Mouse (Mus musculus) kidney, embryonic 16.5 days (tissue): ENCODE results near the gene Sox15. TPM values are rescaled to one million over a fixed set of nuclear protein-coding genes. Genes with fewer than 3 reads are reported as not detected.
"Not testable (repeated sequence)": the region's sequence is repeated elsewhere in the genome, so short reads cannot be mapped to it uniquely, and the experiment has no call there.

Experiments used
- ATAC-seq: fragments of 200-750 bp; cut with Nextera tagmentation; 2 replicates; pipeline ENCODE4 v1.8.0; 2017; ENCODE audit warnings: moderate TSS enrichment; ENCODE audit not compliant: low FRiP score, low TSS enrichment
- H3K27ac ChIP-seq: fragments of 300-500 bp; sonication (generic); 2 replicates; pipeline ENCODE4 v1.5.1; 2014; ENCODE audit warnings: low read length
- H3K27me3 ChIP-seq: fragments of 300-500 bp; sonication (generic); 2 replicates; pipeline ENCODE4 v1.6.1; 2014; ENCODE audit warnings: low read length, control low read depth, mixed read lengths; ENCODE audit not compliant: insufficient read depth
- H3K36me3 ChIP-seq: fragments of 300-500 bp; sonication (generic); 2 replicates; pipeline ENCODE4 v1.6.1; 2014; ENCODE audit warnings: low read length, control low read depth, mixed read lengths; ENCODE audit not compliant: insufficient read depth
- H3K4me1 ChIP-seq: fragments of 300-500 bp; sonication (generic); 2 replicates; pipeline ENCODE4 v1.6.1; 2014; ENCODE audit warnings: low read length, control low read depth, mixed read lengths; ENCODE audit not compliant: insufficient read depth
- H3K4me2 ChIP-seq: fragments of 300-500 bp; sonication (generic); replicated peaks from 2 replicates; pipeline ENCODE4 v1.6.1; 2014; ENCODE audit warnings: low read depth, low read length
- H3K4me3 ChIP-seq: fragments of 300-500 bp; sonication (generic); 2 replicates; pipeline ENCODE4 v1.5.1; 2014; ENCODE audit warnings: mild to moderate bottlenecking, low read length
- H3K9ac ChIP-seq: fragments of 300-500 bp; sonication (generic); replicated peaks from 2 replicates; pipeline ENCODE4 v1.6.1; 2014; ENCODE audit warnings: low read length
- H3K9me3 ChIP-seq: fragments of 300-500 bp; sonication (generic); 2 replicates; pipeline ENCODE4 v1.6.1; 2016; ENCODE audit warnings: low read length, control low read depth
- WGBS: fragments of 180-500 bp; shearing (Covaris S2); extraction: QIAGEN DNeasy Blood & Tissue Kit; methylation state at CpG from one replicate; pipeline ENCODE4 v1.1.7; 2014; 5-methylcytosine and 5-hydroxymethylcytosine counted together
- polyA plus RNA-seq: library from polyadenylated mRNA; unstranded; fragments of >200 nt; fragmentation: Nextera tagmentation; extraction: Ambion mirVana; gene quantifications from 2 replicates; pipeline ENCODE4 v1.2.1, GENCODE M21; 2015

Gene Sox15
- polyA plus RNA-seq, 1 experiment from 2014 or later, result 0.19 TPM

- no peak overlapping the region for H3K27ac ChIP-seq
- no peaks in the 10 kb centered on the region for H3K36me3 ChIP-seq
- H3K4me1 ChIP-seq, result peaks cover 7% of the 10 kb centered on the region; the same call in 1 of the 2 replicates
- no peaks in the 10 kb centered on the region for H3K27me3 ChIP-seq
- H3K9me3 ChIP-seq, result no peaks in the 10 kb centered on the region
- H3K4me3 ChIP-seq, result no peak overlapping the region
- H3K4me2 ChIP-seq, result no peak overlapping the region
- WGBS, result 29% methylated on average over 10 of the region's 10 CpGs
- H3K9ac ChIP-seq, result no peak overlapping the region
- no peak for ATAC-seq
Observed at GRCm38 (mm10) chr11:69616781-69617180, 38.3 kb upstream of the Sox15 start.

GRCm38 (mm10) chr11:69617805-69618204, 37.3 kb upstream of the Sox15 start, which contains the start of gene Shbg:
Gene Shbg (minus strand): TSS chr11:69617905.
- Histone ChIP-seq H3K9me3 (no peaks in the 10 kb centered on the region), H3K9ac (no peak within 1 kb of the TSS), H3K4me2 (no peak within 1 kb of the TSS), H3K27ac (no peak within 1 kb of the TSS), H3K36me3 (no peaks in the 10 kb centered on the region), H3K27me3 (no peaks in the 10 kb centered on the region), H3K4me3 (no peak within 1 kb of the TSS), H3K4me1 (peaks cover 12% of the 10 kb centered on the region; the same call in 1 of the 2 replicates)
- 59% methylated on average over 5 of the region's 5 CpGs for WGBS
- ATAC-seq, result no peak

GRCm38 (mm10) chr11:69620394-69621081, 34.6 kb upstream of the Sox15 start:
- no peak for ATAC-seq
- 78% methylated on average over 7 of the region's 7 CpGs for WGBS
- no peak overlapping the region for H3K4me3 ChIP-seq

GRCm38 (mm10) chr11:69621571-69622268, 33.4 kb upstream of the Sox15 start, which contains the start of gene Sat2:
Gene Sat2 (plus strand): TSS chr11:69622024.
- H3K4me1 ChIP-seq, result peaks cover 9% of the 10 kb centered on the region; the same call in 1 of the 2 replicates
- WGBS, result under 1% methylated on average over 20 of the region's 20 CpGs

More at GRCm38 (mm10) chr11:69620394-69621081, 34.6 kb upstream of the Sox15 start:
- H3K27ac ChIP-seq, result no peak overlapping the region
- H3K27me3 ChIP-seq, result no peaks in the 10 kb centered on the region
- no peaks in the 10 kb centered on the region for H3K9me3 ChIP-seq
- no peak overlapping the region for H3K4me2 ChIP-seq
- H3K9ac ChIP-seq, result no peak overlapping the region
- no peaks in the 10 kb centered on the region for H3K36me3 ChIP-seq
- peaks cover 9% of the 10 kb centered on the region; the same call in 1 of the 2 replicates for H3K4me1 ChIP-seq

GRCm38 (mm10) chr11:69622406-69622805, 32.7 kb upstream of the Sox15 start:
- peak overlapping the region; percentile 79 for H3K27ac ChIP-seq
- peaks cover 9% of the 10 kb centered on the region; the same call in 1 of the 2 replicates for H3K4me1 ChIP-seq
- H3K4me3 ChIP-seq, result peak overlapping the region; percentile 67
- ATAC-seq, result 0 out of 2 replicates have a peak, but pooled peaks have one; percentile 1
- H3K9ac ChIP-seq, result peak overlapping the region; percentile 79
- no peaks in the 10 kb centered on the region for H3K9me3 ChIP-seq
- no peaks in the 10 kb centered on the region for H3K36me3 ChIP-seq
- peak overlapping the region; percentile 79 for H3K4me2 ChIP-seq
- 31% methylated on average over 6 of the region's 6 CpGs for WGBS
- no peaks in the 10 kb centered on the region for H3K27me3 ChIP-seq

More at GRCm38 (mm10) chr11:69621571-69622268, 33.4 kb upstream of the Sox15 start, which contains the start of gene Sat2:
- H3K9ac ChIP-seq, result peak within 1 kb of the TSS; percentile 79
- ATAC-seq, result peak; percentile 84
- H3K36me3 ChIP-seq, result no peaks in the 10 kb centered on the region
- H3K27me3 ChIP-seq, result no peaks in the 10 kb centered on the region
- H3K4me3 ChIP-seq, result peak within 1 kb of the TSS; percentile 67
- peak within 1 kb of the TSS; percentile 79 for H3K4me2 ChIP-seq
- H3K27ac ChIP-seq, result peak within 1 kb of the TSS; percentile 79
- H3K9me3 ChIP-seq, result no peaks in the 10 kb centered on the region

- ATAC-seq, result no peak
- Histone ChIP-seq H3K36me3 (no peaks in the 10 kb centered on the region), H3K27me3 (no peaks in the 10 kb centered on the region), H3K9ac (no peak overlapping the region), H3K4me3 (no peak overlapping the region), H3K4me2 (peak overlapping the region; percentile 79), H3K9me3 (no peaks in the 10 kb centered on the region), H3K27ac (no peak overlapping the region), H3K4me1 (peaks cover 9% of the 10 kb centered on the region; the same call in 1 of the 2 replicates)
- 62% methylated on average over 4 of the region's 4 CpGs for WGBS
Observed at GRCm38 (mm10) chr11:69623006-69623405, 32.1 kb upstream of the Sox15 start.

GRCm38 (mm10) chr11:69624339-69624738, 30.8 kb upstream of the Sox15 start:
- not testable (repeated sequence) for H3K4me3 ChIP-seq, H3K4me1 ChIP-seq, H3K4me2 ChIP-seq, H3K27me3 ChIP-seq, H3K27ac ChIP-seq, H3K36me3 ChIP-seq, H3K9me3 ChIP-seq, H3K9ac ChIP-seq, ATAC-seq
- WGBS, result 84% methylated on average over 2 of the region's 2 CpGs

- Histone ChIP-seq H3K27me3 (no peaks in the 10 kb centered on the region), H3K9me3 (no peaks in the 10 kb centered on the region), H3K9ac (no peak overlapping the region), H3K4me3 (no peak overlapping the region), H3K4me2 (no peak overlapping the region), H3K27ac (no peak overlapping the region), H3K4me1 (peaks cover 5% of the 10 kb centered on the region; the same call in 1 of the 2 replicates), H3K36me3 (no peaks in the 10 kb centered on the region)
- 32% methylated on average over 6 of the region's 6 CpGs for WGBS
- no peak for ATAC-seq
Observed at GRCm38 (mm10) chr11:69628286-69628685, 26.8 kb upstream of the Sox15 start.

- H3K36me3 ChIP-seq, result no peaks in the 10 kb centered on the region
- no peaks in the 10 kb centered on the region for H3K27me3 ChIP-seq
- no peak overlapping the region for H3K9ac ChIP-seq
- peaks cover 17% of the 10 kb centered on the region for H3K4me1 ChIP-seq
- H3K9me3 ChIP-seq, result no peaks in the 10 kb centered on the region
- no peak overlapping the region for H3K4me3 ChIP-seq
- 59% methylated on average over 1 of the region's 1 CpGs for WGBS
- no peak overlapping the region for H3K4me2 ChIP-seq
- H3K27ac ChIP-seq, result no peak overlapping the region
- ATAC-seq, result no peak
Observed at GRCm38 (mm10) chr11:69629802-69630201, 25.3 kb upstream of the Sox15 start.
